Mouse (Mus musculus) liver (tissue): ENCODE measurements at regions not wholly inside any gene's neighbourhood (a gene's known extent, or its start where the extent isn't known, plus 50 kb on each side); places are given as distances from the start of the nearest gene placed in this dataset.

ENCODE experiments used
- DNase-seq: peaks from one replicate; pipeline ENCODE4 v3.0.0-alpha.2; 2020; ENCODE audit warnings: mixed read lengths

DNA sequence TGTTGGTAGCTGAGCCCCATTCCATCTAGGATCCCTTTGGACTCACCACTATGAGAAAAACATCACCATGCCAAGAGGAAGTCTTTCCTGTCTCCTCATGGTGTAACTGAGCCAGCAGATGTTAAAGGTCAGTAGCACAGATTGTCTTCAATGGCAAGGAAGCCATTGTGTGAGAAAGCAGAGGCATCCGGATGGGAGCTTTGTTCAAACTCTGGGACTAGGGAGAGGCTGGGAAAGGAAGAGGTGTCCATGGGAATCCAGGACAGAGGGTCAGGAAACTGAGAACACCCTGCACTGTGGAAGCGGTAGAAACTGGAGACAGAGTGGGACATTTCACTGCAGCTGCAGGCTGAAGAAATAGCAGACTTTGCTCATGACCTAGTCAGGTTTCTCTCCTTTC, 173.1 kb upstream of the Tnp1 start:
- DNase-seq = no peak

DNA sequence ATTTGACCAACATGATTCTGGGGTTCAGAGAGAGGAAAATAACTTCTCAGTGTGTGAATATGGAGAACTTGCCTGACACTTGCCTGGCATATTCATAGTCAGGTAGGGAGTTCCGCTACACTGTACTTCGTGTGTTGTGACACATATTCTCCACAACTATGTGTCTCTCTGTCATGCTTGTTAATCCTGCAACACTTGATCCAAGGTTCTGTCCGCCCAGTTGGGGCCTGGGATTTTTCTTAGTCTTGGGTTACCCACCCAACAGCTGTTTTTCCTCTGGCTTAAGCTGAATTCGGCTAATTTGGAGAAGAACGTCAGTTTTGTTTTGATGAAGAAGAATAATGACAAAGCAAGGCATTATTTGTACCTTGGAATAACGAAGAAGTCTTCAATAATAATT, 168.8 kb upstream of the Tnp1 start:
- no peak for DNase-seq

DNA sequence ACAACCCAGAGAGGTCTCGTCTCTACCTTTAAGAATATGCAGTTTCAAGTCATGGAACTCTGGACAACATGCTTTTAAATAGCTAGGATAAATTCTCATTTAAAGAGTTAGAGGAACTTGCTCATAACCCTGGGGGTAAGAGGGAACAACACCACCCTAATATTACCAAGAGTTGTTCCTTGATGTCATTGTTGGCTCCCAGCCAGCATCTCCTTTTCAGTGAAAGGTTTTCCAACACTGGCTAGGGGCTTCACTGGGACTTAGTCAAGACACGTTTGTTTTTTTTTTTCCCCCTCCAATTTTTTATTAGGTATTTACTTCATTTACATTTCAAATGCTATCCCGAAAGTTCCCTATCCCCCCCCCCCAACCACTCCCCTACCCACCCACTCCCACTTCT, 163.1 kb upstream of the Tnp1 start:
- no peak for DNase-seq

DNA sequence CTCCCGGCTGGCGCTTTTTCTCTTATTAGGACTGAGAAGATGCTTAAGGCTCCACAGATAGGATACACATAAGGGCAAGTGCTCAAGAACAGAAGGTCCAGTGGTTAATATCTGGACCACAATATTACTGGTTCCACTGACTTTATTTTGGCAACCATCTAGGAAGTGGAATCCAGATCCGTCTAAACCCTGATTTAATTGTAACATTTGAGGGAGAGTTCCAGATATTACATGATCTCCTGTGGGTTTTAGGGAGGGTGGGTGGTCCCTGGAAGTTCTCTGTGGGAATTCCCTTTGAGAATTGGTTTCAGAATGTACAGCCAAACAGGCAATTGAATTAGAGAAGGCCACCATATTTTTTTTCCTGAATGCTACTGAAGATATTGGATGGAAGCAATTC, 161.4 kb upstream of the Tnp1 start:
- DNase-seq = no peak

DNA sequence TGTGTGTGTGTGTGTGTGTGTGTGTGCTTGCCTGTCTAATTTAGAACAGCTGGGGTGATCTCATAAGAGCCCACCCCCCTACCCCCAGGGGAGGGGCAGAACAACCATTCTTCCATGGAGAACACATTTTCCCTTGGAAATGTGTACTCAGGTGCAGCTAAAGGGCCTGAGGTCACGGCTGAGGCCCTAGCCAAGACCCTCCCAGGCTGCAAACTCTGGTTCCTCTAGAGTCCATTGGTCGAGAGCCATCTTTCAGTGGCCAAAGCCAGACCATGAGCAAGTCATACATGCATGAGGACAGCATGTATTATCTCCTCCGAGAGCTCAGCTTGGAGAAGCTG, 154.9 kb upstream of the Tnp1 start:
- DNase-seq = no peak

DNA sequence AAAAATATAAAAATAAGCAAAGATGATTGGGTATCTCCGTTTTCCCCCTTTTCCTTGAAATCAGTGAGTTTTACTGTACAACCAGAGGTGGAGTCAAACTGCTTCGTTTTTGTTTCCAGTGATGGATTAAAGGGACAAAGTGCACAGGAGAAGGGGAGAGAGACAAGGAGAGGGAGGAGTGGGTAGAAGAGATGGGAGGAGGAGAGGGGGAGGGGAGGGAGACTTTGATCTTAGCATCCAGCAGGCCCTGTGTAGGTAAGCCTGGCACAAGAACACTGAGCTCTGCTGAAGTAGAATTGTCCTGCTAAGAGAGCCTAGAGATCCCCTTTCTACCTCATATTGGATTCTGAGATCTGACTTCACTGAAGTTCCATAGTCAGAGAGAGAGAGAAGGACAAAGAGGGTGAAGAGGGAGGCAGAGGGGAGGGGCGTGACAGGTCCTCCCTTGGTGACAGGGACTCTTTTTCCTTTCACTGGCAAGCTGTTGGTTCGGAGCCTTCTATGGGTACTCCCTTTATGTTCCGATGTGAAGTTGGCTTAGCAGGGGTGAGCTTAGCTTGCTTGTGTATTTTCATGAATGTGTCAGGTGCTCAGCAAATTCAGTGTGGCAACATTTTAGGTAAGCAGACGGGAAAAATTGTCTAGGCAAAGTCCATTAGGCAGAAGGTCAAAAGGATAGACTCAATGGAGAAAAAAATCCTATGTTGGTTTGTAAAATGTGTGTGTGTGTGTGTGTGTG, 154.4 kb upstream of the Tnp1 start:
- no peak for DNase-seq

DNA sequence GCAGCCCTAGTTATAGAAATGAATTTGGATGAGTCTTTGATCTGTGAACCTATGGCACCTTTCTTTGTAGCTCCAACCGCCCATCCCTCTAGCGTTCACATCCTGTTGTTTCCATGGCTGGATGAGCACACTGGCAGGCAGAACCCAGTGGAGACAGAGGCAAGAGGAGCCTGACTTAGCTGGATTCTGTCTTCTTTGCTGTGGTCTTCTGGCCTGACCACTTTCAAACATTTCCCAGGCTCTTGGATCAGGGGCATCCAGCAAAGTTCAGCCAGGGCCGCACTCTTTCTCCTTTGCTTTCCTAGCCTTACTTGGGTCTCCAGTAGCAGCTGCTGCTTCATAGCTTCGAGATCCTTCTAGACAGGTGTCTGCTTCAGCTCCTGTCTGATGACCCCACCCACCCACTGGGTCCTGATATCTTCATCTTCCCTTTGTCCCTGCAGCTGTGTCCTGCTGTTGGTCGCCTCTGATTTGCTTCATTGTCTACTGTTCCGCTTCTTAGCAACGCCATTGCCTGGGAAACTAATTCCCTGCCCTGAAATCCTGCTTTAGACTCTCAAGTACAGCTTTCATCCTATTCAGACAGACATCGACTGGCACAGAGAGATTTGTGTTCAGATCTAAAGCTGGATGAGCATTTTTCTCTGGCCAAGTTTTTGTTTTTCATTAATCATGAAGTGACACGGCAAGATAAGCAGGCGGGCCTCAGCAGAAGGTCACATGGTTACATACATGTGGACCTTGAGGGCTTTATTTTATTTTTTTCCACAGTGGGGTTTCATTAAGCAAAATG, 153.6 kb upstream of the Tnp1 start:
- DNase-seq = no peak

DNA sequence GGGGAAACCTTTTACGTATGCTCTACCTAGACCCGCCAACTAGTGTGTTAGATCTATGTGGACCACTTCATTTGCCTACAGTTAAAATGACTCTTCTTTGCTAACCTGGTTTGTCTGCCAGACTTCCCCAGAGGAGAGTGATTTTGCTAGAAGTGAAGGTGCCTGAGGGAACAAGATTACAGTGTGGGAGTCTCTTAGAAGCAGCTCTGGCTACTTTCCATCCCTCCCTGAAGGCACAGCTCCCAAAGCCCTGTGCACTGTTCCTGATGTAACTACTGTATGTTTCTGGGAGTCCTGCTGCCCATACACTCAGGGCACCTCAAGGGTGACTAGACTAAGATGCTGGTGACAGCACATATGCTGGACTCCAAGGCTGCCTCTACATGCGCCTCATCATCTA, 144.5 kb upstream of the Tnp1 start:
- no peak for DNase-seq

DNA sequence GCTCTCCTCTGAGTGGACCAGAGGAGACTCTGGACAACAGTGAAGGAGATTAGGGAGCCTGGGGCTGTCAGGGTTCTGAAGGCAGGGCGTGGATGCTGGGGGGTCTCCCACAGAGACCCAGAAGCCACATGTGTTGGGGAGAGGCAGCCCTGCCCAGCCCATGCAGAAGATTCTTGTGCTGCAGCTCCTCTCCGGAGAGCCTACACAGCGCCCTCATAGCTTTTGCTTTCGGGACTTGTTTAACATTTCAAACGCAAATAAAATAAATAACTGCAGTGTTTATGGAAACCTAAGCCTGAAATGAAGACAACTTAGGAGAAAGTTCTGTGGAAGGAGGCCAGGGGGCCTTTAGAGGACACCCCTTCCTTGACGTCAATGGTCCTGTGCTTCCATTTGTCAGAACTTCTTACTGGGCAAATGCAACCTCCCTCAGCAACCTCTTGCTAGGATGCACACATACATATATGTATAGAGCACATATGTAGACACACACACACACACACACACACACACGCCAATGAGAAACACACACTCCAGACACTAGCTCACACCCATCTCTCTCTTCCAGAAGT, 143.8 kb upstream of the Tnp1 start:
- DNase-seq = no peak

DNA sequence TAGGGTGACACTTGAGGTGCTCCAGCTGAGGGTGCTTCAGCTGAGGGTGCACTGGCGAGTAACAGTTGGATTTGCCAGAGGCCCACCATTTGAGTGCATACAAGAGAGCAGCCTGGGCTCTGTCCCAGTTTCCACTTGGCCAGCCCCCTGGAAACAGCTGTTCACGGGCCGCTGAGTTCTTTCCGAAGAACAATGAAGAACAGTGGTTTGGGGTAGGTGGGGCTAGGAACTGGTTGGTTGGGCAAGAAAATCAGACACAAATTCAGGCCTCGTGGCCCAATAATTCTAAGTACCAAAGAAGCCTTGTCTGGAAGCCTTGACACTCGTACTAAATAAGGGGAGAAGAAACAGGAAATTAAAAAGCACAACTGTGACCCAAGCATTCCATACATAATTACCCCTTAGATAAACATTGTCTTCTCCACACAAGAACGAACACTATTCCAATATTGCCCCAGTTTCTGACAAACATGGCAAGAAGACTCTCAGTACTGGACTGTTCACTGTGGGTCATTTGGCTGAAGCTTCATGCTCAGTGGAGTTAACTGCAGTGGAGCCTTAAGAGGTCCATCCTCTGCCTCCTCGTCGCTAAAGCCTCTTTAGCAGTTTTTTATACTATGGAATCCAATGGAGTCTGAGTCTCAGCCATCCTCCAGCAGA, 137.9 kb upstream of the Tnp1 start:
- DNase-seq = no peak

DNA sequence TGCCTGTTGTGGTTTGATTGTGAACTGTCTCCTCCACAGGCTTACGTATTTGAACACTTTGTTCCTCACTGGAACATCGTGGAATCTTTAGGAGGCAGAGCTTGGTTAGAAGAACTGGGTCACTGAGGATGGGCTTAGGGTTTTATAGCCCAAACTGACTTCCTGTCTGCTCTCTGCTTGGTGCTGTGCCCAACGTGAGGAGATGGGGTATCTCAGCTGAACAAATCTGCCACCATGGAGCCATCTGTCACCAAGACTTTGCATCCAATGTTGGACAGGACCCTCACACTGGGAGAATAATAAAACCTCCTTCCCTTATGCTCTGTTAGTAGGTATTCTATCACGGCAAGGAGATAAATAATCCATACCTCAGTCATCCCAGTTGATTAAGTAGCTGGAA, 134.2 kb upstream of the Tnp1 start:
- DNase-seq = no peak

DNA sequence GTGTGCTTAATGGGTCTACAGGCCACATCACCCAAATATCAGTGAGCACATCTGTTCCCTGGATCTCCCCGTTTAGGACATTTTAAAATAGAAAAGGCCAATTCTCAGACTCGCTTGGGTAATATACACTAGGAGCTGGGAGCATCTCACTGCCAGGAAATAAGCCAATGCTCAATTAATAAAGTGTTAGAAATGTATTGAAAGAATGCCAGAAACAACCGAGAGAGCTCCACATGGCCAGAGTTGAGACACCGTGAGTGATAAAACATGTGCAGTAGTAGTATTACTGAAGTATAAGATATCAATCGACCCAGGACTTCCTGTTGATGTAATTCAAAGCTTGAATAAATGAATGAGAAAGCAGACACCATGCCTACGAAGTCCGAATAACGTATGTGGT, 127.1 kb upstream of the Tnp1 start:
- DNase-seq = no peak

DNA sequence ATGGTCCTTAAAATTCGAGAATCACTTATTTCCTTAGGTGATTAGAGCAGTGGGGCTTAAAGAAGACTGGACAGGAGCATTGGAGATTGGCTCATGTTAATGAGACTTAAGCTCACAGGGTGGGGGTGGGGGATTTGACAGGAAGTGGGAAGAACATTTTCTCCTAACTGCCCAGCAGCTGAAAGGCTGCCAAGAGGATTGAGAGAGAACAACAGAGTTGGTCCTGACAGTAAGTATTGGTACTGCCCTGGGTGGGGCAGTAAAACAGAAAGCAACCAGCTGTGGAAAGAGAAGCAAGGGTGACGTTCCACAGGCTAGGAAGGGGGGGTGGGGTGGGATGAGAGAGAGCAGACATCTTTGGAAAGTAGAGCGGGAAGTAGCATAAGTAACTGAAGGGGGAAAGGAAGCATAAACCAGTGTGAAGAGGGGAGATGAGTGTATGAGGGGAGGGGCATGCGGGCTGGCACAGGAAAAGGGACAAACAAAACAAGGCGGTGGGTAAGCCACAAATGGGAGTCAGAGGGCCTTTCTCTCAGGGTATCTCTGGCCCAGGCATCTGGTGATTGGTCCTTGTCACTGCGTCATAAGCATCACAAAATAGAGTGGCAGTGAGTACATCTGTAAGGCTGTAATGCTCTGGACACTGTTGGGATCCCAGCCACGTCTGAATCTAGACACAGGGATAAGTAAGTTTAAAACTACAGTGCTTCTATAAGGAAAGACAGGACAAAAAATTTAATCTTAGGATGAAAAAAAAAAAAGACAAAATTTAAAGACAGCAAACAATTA, 125.0 kb upstream of the Tnp1 start:
- DNase-seq = no peak

DNA sequence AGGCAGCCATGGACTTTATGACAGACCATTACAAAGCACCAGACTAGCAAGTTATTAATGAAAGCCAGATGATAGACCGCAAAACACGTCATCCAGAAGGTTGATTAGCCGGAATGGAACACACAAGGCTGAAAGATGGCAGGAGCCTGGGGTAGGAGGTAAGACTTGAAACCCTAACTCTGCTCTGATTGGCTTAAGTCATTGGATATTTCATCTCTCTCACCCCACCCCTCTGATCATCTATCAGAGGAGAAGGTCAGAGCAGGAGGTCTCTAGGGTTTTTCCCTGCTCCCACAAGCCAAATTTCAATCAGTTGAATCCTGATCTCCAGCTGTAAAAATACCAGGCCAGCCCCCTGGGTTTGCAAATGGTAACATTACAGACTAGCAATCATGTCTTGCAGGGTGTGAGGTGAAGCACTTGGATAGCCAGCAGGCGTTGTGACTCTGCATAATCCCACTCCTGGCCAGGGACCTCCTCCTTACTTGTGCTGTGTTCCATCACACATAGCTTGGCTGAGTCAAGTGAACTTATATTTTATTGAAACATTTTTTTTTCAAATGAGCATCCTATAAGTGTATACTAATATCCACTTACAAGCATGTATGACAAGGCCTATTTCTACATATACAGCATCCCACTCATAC, 114.6 kb upstream of the Tnp1 start:
- no peak for DNase-seq

DNA sequence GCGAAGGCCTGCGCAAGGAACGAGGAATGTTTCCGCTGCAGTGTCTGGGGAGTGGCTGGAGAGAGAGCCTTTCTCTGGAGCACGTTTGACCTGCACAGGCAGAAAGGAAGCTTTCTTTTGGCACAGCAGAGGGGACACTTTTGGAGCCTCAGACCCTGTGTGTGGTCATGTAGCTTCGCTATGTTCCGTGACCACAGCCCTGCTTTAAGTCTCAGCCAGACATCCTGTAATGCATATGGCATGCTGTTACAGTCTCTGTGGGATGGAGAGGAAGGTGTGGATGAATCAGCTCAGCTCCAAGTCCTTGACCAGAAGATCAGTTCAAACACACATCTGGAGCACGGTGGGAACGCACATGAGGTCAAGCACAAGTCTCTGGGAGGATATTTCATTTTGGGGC, 107.3 kb upstream of the Tnp1 start:
- DNase-seq = no peak

DNA sequence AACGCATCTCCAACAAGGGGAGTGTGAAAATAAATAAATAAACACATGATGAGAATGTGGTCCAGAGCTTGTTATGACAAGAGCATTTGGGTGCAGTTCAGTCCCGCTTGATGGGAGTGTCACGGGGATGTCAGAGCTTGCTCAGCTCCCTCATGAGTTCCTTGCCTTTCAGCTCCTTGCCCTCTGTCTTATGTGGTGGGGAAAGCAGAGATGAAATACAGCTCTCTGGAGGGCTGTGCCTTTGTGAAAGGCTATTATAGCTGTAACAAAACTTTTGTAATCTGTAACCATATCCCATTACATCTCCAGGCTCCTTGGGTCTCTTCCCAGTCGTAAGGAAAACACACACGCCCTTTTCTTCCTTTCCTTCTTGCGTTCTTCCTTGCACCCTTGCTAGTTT, 103.0 kb upstream of the Tnp1 start:
- no peak for DNase-seq

DNA sequence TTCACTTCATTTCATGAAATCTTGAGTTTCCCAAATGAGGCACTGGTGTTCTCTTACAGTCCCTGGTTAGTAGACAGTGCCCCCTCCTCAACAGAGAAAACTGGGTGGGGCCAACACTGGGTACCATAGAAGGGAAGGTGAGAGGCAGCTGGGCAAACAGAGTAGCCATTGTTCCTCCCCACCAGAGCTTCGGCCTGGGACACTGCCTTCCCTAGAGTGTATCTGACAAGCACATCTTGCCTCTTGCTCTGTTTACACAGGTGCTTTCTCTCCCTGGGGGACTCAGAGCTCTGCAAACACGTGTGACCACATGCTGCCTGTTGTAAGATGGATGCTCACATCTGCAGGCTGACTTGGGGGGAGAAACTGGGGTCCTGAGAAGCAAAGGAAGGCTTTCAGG, 100.8 kb upstream of the Tnp1 start:
- DNase-seq = no peak

DNA sequence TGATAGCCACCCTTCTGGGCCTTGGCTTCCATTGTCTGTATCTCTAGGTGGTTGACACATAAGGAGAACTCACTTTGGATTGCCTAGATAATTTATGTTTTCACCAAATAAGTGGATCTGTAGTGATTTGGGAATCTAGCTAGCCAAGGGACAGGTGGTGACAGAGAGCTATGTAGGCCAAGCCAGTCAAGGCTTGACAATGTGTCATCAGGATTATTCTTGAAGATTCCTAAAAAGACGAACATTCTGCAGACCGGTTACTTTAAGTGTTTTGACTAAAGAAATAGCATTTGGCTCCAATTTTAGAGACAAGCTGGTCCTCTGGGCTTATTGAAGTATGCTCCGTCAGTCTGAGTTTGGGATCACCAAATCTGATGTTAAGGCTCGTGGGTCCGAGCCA, 100.1 kb upstream of the Tnp1 start:
- DNase-seq = no peak

DNA sequence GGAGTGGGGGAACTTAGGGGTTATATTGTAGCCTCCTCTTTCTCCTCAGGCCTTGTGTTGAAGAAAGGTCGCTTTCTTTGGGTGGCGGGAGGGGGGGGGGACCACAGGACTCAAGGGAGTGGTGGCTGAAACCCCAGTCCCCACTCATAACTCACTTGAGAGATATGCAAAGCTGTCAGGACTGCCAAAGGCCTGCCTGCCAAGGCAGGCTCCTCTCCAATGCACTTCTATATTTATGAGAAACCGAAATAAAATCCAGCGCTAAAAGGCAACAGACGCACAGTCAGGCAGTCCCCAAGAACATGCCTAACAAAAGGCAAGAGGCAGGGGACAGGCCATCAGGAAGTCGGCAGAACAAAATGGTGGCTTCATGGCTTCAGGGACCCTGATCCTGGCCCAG, 97.4 kb upstream of the Tnp1 start:
- DNase-seq = no peak

DNA sequence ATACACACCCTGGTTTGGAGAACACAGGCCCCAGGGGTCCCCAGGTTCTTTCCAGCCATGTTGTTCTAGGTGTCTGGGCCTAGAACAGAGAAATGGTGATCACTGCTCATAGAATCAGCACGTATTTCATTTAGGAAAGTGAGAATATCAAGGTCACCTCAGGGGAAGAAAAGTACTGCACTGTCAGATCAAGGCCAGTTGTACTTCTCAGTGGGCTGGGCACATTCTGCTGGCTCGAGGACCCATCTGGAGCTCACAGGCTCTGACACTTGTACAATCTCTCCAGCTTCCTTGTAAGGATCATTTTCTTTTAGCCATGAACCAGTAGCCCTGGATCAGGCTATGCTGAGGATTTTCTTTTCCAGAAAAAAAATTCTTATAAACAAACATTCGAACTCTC, 97.0 kb upstream of the Tnp1 start:
- DNase-seq = no peak

DNA sequence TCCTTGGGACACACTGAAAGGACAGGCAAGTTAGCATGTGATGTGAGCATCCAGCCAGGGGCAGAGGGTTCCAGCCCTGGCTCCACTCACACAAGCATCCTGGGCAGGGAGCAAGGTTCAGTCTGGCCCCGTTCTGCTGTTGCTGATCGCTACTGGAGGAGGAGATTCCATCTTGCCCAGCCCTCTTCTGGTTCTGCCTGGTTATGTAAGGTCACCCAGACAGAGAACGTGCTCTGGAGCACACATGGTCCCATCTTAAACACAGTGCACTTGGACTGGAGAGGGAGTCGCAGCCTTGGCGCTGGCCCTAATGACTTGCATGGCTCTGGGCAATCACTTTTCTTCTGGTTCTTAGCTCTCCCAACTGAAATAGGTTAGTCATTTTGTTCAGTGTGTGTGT, 96.2 kb upstream of the Tnp1 start:
- DNase-seq = no peak

DNA sequence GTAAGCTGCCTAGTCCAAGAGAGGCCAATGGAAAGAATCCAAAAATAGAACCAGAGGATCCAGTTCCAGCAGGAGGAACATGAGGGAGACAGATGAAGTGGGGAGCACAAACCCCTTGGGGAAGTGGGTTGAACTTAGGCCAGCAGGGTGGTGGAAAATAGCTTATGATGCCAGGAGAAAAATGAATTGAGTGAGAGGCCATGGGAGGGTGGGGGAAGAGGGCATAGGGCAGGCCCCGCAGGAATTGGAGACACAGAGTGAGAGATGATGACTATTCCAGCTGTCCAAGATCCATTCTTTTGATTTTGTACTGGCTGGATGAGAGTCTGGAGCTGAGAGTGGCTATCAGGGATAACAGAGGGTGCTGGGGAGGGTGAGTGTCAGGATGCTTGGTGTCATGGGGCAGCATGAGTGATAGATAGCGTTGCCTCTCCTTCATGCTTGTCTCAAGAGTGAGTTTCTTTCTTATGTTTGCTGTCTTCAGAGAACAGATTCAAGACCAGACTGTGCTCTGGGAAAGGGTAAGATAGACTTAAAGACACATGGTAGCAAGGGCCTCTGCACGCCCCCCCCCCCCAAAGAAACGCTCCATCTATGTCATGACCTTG, 90.3 kb upstream of the Tnp1 start:
- no peak for DNase-seq
